Mouse (Mus musculus): ENCODE data around the gene Atad2b.

- TF ChIP-seq CTCF (IDR thresholded peaks at IDR 0.05; ENCODE audit: insufficient read depth, low read depth, low read length) (no peak), POLR2A (IDR thresholded peaks at IDR 0.05; ENCODE audit: insufficient read depth, low read depth, low read length) (no peak)
Measured at GRCm38 (mm10) chr12:4874161-4874927, 42.8 kb upstream of the Atad2b start, which contains the start of gene Mfsd2b.

Measured in olfactory bulb, adult 2 months (tissue).